Mouse (Mus musculus) embryonic facial prominence, embryonic 14.5 days (tissue): ENCODE data around the gene Atrnl1. TPM values are rescaled to one million over a fixed set of nuclear protein-coding genes. Genes with fewer than 3 reads are reported as not detected.
A peak's percentile ranks its signal among the peaks of the same experiment; 100 is the strongest.

ENCODE experiments used
- ATAC-seq: fragments of 200-750 bp; cut with Nextera tagmentation; 2 replicates; pipeline ENCODE4 v1.8.0; 2017; ENCODE audit warnings: low read depth, moderate number of reproducible peaks, moderate TSS enrichment
- DNase-seq: peaks from one replicate; pipeline ENCODE4 v3.0.0-alpha.2; 2015; ENCODE audit warnings: low spot score
- H3K27ac ChIP-seq: fragments of 300-500 bp; sonication (generic); replicated peaks from 2 replicates; pipeline ENCODE4 v1.5.1; 2014; ENCODE audit warnings: low read depth, mild to moderate bottlenecking, low read length, moderate library complexity
- H3K27me3 ChIP-seq: fragments of 300-500 bp; sonication (generic); replicated peaks from 2 replicates; pipeline ENCODE4 v1.6.1; 2014; ENCODE audit warnings: low read length; ENCODE audit not compliant: control insufficient read depth, insufficient read depth
- H3K36me3 ChIP-seq: fragments of 300-500 bp; sonication (generic); 2 replicates; pipeline ENCODE4 v1.6.1; 2014; ENCODE audit warnings: low read length, mixed read lengths; ENCODE audit not compliant: control insufficient read depth, insufficient read depth
- H3K4me1 ChIP-seq: fragments of 300-500 bp; sonication (generic); 2 replicates; pipeline ENCODE4 v1.6.1; 2014; ENCODE audit warnings: antibody characterized with exemption, low read length; ENCODE audit not compliant: control insufficient read depth, insufficient read depth
- H3K4me2 ChIP-seq: fragments of 300-500 bp; sonication (generic); 2 replicates; pipeline ENCODE4 v1.6.1; 2014; ENCODE audit warnings: low read depth, mild to moderate bottlenecking, low read length, moderate library complexity, mixed read lengths
- H3K4me3 ChIP-seq: fragments of 300-500 bp; sonication (generic); 2 replicates; pipeline ENCODE4 v1.5.1; 2014; ENCODE audit warnings: low read depth, mild to moderate bottlenecking, low read length
- H3K9ac ChIP-seq: fragments of 300-500 bp; sonication (generic); 2 replicates; pipeline ENCODE4 v1.6.1; 2014; ENCODE audit warnings: low read depth, mild to moderate bottlenecking, low read length, moderate library complexity, mixed read lengths
- H3K9me3 ChIP-seq: fragments of 300-500 bp; sonication (generic); 2 replicates; pipeline ENCODE4 v1.6.1; 2016; ENCODE audit warnings: low read length; ENCODE audit not compliant: control insufficient read depth
- WGBS: fragments of 180-500 bp; shearing (Covaris S2); extraction: QIAGEN DNeasy Blood & Tissue Kit; methylation state at CpG from one replicate; pipeline ENCODE4 v1.1.7; 2014; 5-methylcytosine and 5-hydroxymethylcytosine counted together
- polyA plus RNA-seq: library from polyadenylated mRNA; unstranded; fragments of >200 nt; fragmentation: Nextera tagmentation; extraction: Ambion mirVana; gene quantifications from 2 replicates; pipeline ENCODE4 v1.2.1, GENCODE M21; 2014

Atrnl1 gene
- polyA plus RNA-seq, 1 experiment from 2014 or later, result 7.2 TPM

GRCm38 (mm10) chr19:58060199-58060853 lies 449.5 kb downstream of the Atrnl1 start:
- Histone ChIP-seq H3K4me1 (peaks cover 34% of the 10 kb centered on the region), H3K9me3 (no peaks in the 10 kb centered on the region), H3K4me3 (no peak overlapping the region), H3K27me3 (no peaks in the 10 kb centered on the region), H3K9ac (no peak overlapping the region), H3K4me2 (peak overlapping the region; percentile 2; the same call in 1 of the 2 replicates), H3K36me3 (no peaks in the 10 kb centered on the region), H3K27ac (no peak overlapping the region)
- DNase-seq (no peak), ATAC-seq (peak; percentile 23; the same call in 1 of the 2 replicates)
- WGBS, result 19% methylated on average over 12 of the region's 12 CpGs

DNA sequence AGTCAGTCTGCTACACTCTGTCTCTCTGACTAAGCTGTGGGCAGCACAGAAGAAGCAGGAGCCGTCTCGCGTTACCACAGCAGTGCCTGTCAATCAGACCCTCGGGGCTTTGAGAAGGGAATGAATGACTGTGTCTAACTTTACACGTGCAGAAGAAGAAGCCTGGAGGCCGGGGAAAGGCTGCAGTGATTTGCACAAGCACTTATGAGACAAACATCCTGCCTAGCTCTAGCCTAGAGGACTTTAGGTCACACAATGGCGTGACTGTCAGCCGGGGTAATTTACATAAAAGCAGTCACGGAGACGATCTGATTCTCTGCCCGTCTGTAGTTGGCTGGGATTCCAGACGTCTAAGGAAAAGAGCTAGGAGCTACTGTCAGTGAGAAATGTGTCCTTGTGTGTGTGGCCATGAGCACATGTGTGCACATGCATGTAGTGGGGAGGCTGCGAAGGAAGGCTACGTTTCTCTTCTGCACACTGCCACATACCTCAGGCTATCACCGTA lies 450.1 kb downstream of the Atrnl1 start:
- Histone ChIP-seq H3K4me2 (peak overlapping the region; percentile 2; the same call in 1 of the 2 replicates), H3K36me3 (no peaks in the 10 kb centered on the region; the same call in 1 of the 2 replicates), H3K4me1 (peaks cover 34% of the 10 kb centered on the region), H3K4me3 (no peak overlapping the region), H3K27me3 (no peaks in the 10 kb centered on the region), H3K27ac (no peak overlapping the region; the same call in 1 of the 2 replicates), H3K9ac (no peak overlapping the region), H3K9me3 (no peaks in the 10 kb centered on the region)
- 18% methylated on average over 15 of the region's 15 CpGs for WGBS
- DNase-seq (peak; percentile 91), ATAC-seq (peak; percentile 89)

- Histone ChIP-seq H3K4me3 (no peak overlapping the region), H3K4me2 (no peak overlapping the region), H3K9me3 (no peaks in the 10 kb centered on the region), H3K36me3 (no peaks in the 10 kb centered on the region; the same call in 1 of the 2 replicates), H3K4me1 (peaks cover 34% of the 10 kb centered on the region), H3K9ac (no peak overlapping the region), H3K27ac (no peak overlapping the region), H3K27me3 (no peaks in the 10 kb centered on the region)
- no peak for ATAC-seq
- WGBS, result 84% methylated on average over 8 of the region's 8 CpGs
- DNase-seq, result no peak
Observed at GRCm38 (mm10) chr19:58061933-58062332, 451.1 kb downstream of the Atrnl1 start.

DNA sequence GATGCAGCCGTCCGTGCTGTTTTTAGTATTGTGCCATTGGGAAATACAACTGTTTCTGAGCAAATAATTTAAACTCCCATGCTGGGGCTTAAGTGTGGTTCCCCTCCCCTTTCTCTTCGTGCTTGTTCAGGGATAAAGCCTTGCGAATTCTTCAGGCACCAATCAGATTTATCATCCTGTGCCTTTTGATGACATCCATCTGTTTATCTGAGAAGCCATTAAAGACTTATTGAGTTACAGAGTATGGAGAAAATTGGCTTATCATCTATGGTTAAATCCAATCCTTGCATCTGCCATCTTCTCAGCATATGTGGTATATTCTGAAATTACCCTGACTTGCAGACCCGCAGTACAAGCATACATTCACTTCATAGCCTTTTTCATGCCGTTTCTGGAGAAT lies 452.7 kb downstream of the Atrnl1 start:
- ATAC-seq, result no peak
- DNase-seq, result peak; percentile 33

DNA sequence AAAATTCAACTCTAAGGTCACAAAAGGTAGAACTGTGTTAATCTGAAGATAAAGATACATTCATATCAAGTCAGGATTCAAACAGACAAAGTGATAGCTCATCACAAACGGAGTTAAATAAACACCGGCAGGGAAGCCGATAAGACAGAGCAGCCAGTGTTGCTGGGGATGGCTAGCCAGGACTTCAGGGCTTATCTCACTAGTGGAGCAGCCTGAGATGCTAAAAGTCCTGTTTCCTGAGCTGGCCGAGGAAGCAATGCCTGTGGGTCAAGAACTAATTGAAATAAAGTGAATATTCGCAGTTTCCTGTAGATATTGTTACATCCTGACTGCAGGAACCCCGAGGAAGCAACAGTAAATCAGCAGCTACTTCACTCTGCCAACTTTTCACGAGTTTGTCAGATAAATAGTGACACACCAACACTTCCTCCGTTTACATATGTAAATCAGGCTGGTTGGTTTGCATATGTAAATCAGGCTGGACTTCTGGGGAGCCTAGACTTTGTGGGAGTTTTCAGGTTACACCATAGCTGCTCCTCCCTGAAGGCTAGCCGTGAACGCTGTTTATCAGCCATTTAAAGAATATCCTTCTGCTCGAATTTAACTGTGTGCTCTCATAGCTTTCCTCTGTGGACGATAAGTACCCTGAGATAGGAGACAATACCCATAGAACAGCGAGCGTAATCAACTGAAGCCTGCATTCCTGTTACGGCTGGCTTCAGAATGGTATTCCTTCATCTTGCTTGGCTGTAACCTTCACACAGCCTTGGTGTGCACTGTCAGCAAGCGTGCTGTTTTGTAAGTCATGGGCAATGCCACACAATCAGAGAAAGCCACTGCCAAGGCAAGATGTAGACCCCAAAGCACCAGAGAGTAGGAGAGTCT lies 453.5 kb downstream of the Atrnl1 start:
- ATAC-seq, result no peak
- DNase-seq, result no peak
- Histone ChIP-seq H3K4me1 (peaks cover 33% of the 10 kb centered on the region), H3K4me3 (no peak overlapping the region), H3K4me2 (no peak overlapping the region), H3K27me3 (no peaks in the 10 kb centered on the region), H3K9me3 (no peaks in the 10 kb centered on the region), H3K9ac (no peak overlapping the region), H3K36me3 (no peaks in the 10 kb centered on the region; the same call in 1 of the 2 replicates), H3K27ac (no peak overlapping the region)
- WGBS, result 46% methylated on average over 16 of the region's 16 CpGs

More for the DNA sequence above, 452.7 kb downstream of the Atrnl1 start:
- no peak overlapping the region for H3K9ac ChIP-seq
- no peak overlapping the region for H3K4me2 ChIP-seq
- no peaks in the 10 kb centered on the region for H3K27me3 ChIP-seq
- no peak overlapping the region for H3K4me3 ChIP-seq
- no peaks in the 10 kb centered on the region; the same call in 1 of the 2 replicates for H3K36me3 ChIP-seq
- no peak overlapping the region for H3K27ac ChIP-seq
- no peaks in the 10 kb centered on the region for H3K9me3 ChIP-seq
- 31% methylated on average over 6 of the region's 6 CpGs for WGBS
- peaks cover 34% of the 10 kb centered on the region for H3K4me1 ChIP-seq

DNA sequence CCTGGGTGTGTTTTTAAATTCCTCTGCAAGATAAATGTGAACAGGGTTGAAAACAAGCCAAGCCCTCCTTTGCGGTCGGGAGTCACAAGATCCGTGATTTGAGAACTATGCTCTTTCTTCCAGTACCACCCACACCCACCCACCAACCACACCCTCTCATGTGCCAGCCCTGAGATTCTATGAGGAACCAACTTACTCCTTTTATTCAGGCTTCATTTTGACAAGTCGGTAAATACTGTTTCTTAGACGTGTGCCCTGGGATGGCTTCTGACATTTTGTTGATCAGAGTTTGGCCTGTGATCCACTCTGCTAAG lies 454.1 kb downstream of the Atrnl1 start:
- peak; percentile 52 for DNase-seq
- no peaks in the 10 kb centered on the region for H3K9me3 ChIP-seq
- no peak overlapping the region for H3K4me3 ChIP-seq
- no peak overlapping the region for H3K4me2 ChIP-seq
- no peaks in the 10 kb centered on the region for H3K27me3 ChIP-seq
- ATAC-seq, result no peak
- H3K9ac ChIP-seq, result no peak overlapping the region
- no peak overlapping the region for H3K27ac ChIP-seq
- WGBS, result 64% methylated on average over 5 of the region's 5 CpGs
- no peaks in the 10 kb centered on the region; the same call in 1 of the 2 replicates for H3K36me3 ChIP-seq
- H3K4me1 ChIP-seq, result peaks cover 27% of the 10 kb centered on the region

- Histone ChIP-seq H3K4me1 (peaks cover 22% of the 10 kb centered on the region), H3K9ac (no peak overlapping the region), H3K9me3 (no peaks in the 10 kb centered on the region), H3K4me2 (no peak overlapping the region), H3K27ac (no peak overlapping the region), H3K36me3 (no peaks in the 10 kb centered on the region; the same call in 1 of the 2 replicates), H3K4me3 (no peak overlapping the region), H3K27me3 (no peaks in the 10 kb centered on the region)
- ATAC-seq (no peak), DNase-seq (no peak)
- 72% methylated on average over 2 of the region's 2 CpGs for WGBS
Observed at GRCm38 (mm10) chr19:58065514-58065913, 454.7 kb downstream of the Atrnl1 start.

GRCm38 (mm10) chr19:58068114-58068513 lies 457.3 kb downstream of the Atrnl1 start:
- H3K9ac ChIP-seq, result no peak overlapping the region
- no peak for DNase-seq
- no peak overlapping the region for H3K4me2 ChIP-seq
- WGBS, result 65% methylated on average over 2 of the region's 2 CpGs
- no peaks in the 10 kb centered on the region for H3K27me3 ChIP-seq
- no peak for ATAC-seq
- no peak overlapping the region for H3K27ac ChIP-seq
- H3K4me3 ChIP-seq, result no peak overlapping the region
- H3K36me3 ChIP-seq, result no peaks in the 10 kb centered on the region; the same call in 1 of the 2 replicates
- H3K9me3 ChIP-seq, result no peaks in the 10 kb centered on the region
- peaks cover 13% of the 10 kb centered on the region for H3K4me1 ChIP-seq
